Mouse (Mus musculus): ENCODE data around the gene Slc39a11.

DNA sequence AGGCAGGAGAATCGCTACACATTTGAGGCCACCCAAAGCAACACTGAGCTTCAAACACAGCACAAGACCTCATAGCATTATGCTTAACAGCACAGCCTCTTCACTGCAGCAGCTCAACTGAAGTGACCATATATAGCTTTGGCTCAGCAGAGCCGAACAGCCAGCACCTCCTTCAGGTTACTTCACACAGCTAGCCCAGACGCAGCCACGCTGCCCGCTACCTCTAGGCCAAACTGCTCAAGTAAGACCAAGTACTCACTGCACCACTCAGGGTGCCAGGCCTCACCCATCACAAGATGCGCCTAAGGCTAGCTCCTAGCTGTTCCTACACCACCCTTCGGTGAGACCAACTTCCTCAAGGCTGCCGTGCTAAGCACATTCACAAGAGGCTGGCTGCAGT is 28.5 kb upstream of the Slc39a11 start:
- TF ChIP-seq CTCF (IDR thresholded peaks at IDR 0.05; ENCODE audit: low read depth) (peak; percentile 39), EP300 (optimal IDR thresholded peaks at IDR 0.05) (no peak)
